Mouse (Mus musculus): ENCODE data around the gene Thap8. TPM values are rescaled to one million over a fixed set of nuclear protein-coding genes. Genes with fewer than 3 reads are reported as not detected.

Thap8 gene
- polyA plus RNA-seq, 1 experiment from 2014 or later = 0.22 TPM

DNA sequence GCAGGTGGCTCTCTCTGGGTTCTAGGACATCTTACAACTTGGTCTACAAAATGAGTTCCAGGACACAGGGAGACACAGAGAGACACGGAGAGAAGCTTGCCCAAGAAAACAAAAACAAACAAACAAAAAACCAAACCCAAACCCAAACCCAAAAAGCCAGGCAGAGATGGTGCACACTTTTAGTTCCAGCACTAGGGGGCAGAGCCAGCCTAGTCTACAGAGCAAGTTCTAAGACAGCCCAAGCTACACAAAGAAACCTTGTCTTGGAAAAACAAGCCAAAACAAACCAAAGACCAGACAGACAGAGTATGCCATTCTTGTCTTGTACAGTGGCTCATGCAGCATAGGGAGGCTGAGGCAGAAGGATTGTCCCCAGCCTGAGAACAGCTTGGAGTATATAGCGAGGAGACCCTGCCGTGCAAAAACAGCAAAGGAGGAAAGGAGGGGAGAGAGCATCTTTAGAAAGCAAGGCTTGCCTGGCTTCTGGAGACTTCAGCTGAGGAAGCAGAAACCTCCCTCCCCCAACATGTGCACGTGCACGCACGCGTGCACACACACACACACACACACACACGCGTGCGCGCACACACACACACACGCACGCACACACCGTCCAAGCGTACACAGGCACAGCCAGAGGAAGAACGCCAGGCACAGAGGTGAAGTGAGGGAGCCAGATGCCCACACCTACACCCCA is 26.3 kb downstream of the Thap8 start:
- WGBS = 91% methylated on average over 15 of the region's 16 CpGs
- ATAC-seq (ENCODE audit: low read depth) (no peak), DNase-seq (ENCODE audit: low spot score) (no peak)
- Histone ChIP-seq H3K36me3 (ENCODE audit: control insufficient read depth, insufficient read depth, low read length) (peaks cover 54% of the 10 kb centered on the region), H3K27me3 (replicated peaks; ENCODE audit: control insufficient read depth, insufficient read depth, low read length) (no peaks in the 10 kb centered on the region), H3K9me3 (ENCODE audit: control insufficient read depth, low read length) (no peaks in the 10 kb centered on the region), H3K4me2 (ENCODE audit: low read depth, low read length) (no peak overlapping the region), H3K4me3 (ENCODE audit: low read depth, low read length) (no peak overlapping the region), H3K27ac (replicated peaks; ENCODE audit: low read depth, low read length) (no peak overlapping the region), H3K9ac (ENCODE audit: low read depth, low read length) (no peak overlapping the region), H3K4me1 (ENCODE audit: control insufficient read depth, insufficient read depth, low read length) (peaks cover 10% of the 10 kb centered on the region; the same call in 1 of the 2 replicates)

DNA sequence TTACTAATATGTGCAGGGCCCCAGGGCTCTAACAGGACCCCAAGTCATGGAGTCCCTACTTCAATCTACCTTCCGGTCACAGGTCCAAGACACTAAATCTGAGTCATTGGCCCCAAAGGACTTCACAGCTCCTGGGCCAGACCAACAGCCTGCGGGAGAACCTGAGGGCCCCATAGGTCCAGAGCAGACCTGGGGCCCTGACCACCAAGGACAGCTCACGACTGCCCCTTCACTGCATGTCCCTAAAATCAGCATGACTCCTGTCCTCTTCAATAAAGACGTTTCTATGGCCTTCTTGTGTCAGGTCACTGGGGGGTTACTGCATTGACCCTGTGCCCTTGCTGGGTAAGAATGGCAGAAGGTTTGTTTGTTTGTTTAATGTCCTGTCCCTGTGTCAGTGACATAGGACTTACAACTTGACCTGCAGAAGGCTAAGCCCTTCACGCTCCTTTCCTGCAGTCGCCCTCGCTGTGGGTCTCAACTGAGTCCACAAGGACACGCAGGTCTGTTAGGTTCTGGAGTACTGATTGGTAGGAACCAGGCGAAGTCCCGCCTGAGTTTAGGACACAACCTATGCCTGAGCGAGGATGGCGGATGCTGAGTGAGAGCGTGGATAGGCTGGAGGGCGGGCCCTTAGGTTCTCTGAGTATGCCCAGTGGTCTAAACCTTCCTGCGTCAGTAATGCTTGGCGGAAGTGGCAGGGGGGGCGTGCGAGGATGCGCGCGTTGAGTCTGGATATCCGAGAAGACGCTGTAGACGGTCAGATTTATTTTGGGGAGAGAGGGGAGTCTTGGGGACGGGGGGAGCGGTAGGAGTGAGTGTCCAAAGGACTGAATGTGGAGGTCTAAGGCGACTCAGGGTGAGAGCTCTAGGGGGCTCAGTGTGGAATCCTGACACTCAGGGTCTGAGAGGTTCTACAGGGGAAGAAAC is 28.4 kb downstream of the Thap8 start, which contains the start of gene Alkbh6:
TSS of gene Alkbh6 (plus strand) at position 642 of the 930 bp plus-strand sequence.
- ATAC-seq (ENCODE audit: low read depth) = peak; percentile 100
- H3K9ac ChIP-seq (ENCODE audit: low read depth, low read length) = peak within 1 kb of the TSS; percentile 78
- H3K4me2 ChIP-seq (ENCODE audit: low read depth, low read length) = peak within 1 kb of the TSS; percentile 76
- no peaks in the 10 kb centered on the region for H3K9me3 ChIP-seq (ENCODE audit: control insufficient read depth, low read length)
- peak within 1 kb of the TSS; percentile 60 for H3K4me3 ChIP-seq (ENCODE audit: low read depth, low read length)
- peaks cover 10% of the 10 kb centered on the region; the same call in 1 of the 2 replicates for H3K4me1 ChIP-seq (ENCODE audit: control insufficient read depth, insufficient read depth, low read length)
- peak; percentile 99 for DNase-seq (ENCODE audit: low spot score)
- H3K36me3 ChIP-seq (ENCODE audit: control insufficient read depth, insufficient read depth, low read length) = peaks cover 46% of the 10 kb centered on the region
- no peaks in the 10 kb centered on the region for H3K27me3 ChIP-seq (replicated peaks; ENCODE audit: control insufficient read depth, insufficient read depth, low read length)
- WGBS = 3% methylated on average over 27 of the region's 27 CpGs
- H3K27ac ChIP-seq (replicated peaks; ENCODE audit: low read depth, low read length) = peak within 1 kb of the TSS; percentile 54

DNA sequence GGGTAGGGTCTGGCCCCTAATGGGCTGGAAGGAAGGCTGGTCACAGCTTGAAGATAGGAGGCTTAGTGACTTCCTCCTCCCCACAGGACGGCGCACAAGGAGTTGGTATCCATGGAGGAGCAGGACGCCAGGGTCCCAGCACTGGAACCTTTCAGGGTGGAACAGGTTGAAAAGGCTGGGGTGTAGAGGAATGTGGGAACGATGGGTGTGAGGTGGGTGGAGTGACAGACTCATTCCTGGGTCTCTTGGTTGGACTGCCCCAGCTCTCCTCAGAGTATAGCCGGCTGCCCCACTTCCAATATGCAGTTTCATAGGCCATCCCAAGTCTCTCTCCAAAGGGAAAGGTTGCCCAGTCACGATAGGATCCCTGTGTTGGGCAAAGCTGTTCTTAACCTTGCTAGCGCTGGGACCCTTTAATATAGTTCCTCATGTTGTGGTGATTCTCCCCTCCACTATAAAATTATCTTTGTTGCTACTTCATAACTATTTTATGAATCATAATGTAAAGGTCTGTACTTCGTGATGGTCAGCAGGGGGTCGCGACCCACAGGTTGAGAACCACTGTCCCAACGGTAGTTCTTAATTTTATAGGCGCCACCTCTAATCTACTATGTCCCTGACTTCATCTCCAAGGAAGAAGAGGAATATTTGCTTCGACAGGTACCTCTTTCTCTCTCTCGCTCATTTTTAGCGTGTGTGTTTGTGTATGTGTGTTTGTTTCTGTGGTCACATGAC is 29.7 kb downstream of the Thap8 start:
- Histone ChIP-seq H3K9me3 (ENCODE audit: control insufficient read depth, low read length) (no peaks in the 10 kb centered on the region), H3K4me1 (ENCODE audit: control insufficient read depth, insufficient read depth, low read length) (peaks cover 10% of the 10 kb centered on the region; the same call in 1 of the 2 replicates), H3K27ac (replicated peaks; ENCODE audit: low read depth, low read length) (peak overlapping the region; percentile 44; the same call in 1 of the 2 replicates), H3K4me3 (ENCODE audit: low read depth, low read length) (peak overlapping the region; percentile 60), H3K36me3 (ENCODE audit: control insufficient read depth, insufficient read depth, low read length) (peaks cover 39% of the 10 kb centered on the region), H3K27me3 (replicated peaks; ENCODE audit: control insufficient read depth, insufficient read depth, low read length) (no peaks in the 10 kb centered on the region), H3K9ac (ENCODE audit: low read depth, low read length) (peak overlapping the region; percentile 78), H3K4me2 (ENCODE audit: low read depth, low read length) (peak overlapping the region; percentile 76)
- WGBS = 58% methylated on average over 15 of the region's 15 CpGs
- ATAC-seq (ENCODE audit: low read depth) (no peak), DNase-seq (ENCODE audit: low spot score) (no peak)

DNA sequence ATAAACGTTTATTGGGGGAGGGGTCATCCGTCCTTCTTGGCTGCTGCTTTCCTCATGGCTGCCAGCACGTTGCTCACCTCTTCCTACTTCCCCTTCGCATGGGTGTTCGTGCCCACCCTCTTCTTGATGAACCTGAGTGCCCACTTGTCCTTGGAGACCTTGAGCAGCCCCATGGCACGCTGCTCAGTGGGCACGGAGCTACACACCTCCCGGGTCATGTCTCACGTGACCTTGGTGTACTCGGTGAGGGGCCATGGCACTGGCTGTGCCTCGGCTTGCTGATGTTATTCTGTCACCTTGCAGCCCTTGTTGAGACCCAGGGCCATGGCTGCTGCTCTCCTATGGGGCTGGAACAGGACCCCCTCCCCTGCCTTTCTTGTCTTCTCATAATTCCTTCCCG is 30.2 kb downstream of the Thap8 start:
- peaks cover 36% of the 10 kb centered on the region for H3K36me3 ChIP-seq (ENCODE audit: control insufficient read depth, insufficient read depth, low read length)
- H3K4me1 ChIP-seq (ENCODE audit: control insufficient read depth, insufficient read depth, low read length) = peaks cover 10% of the 10 kb centered on the region; the same call in 1 of the 2 replicates
- DNase-seq (ENCODE audit: low spot score) (no peak), ATAC-seq (ENCODE audit: low read depth) (no peak)
- H3K27ac ChIP-seq (replicated peaks; ENCODE audit: low read depth, low read length) = no peak overlapping the region
- 0 out of 2 replicates have a peak overlapping the region, but pooled peaks have one; percentile 76 for H3K4me2 ChIP-seq (ENCODE audit: low read depth, low read length)
- H3K9ac ChIP-seq (ENCODE audit: low read depth, low read length) = no peak overlapping the region
- no peak overlapping the region for H3K4me3 ChIP-seq (ENCODE audit: low read depth, low read length)
- no peaks in the 10 kb centered on the region for H3K27me3 ChIP-seq (replicated peaks; ENCODE audit: control insufficient read depth, insufficient read depth, low read length)
- no peaks in the 10 kb centered on the region for H3K9me3 ChIP-seq (ENCODE audit: control insufficient read depth, low read length)
- WGBS = 91% methylated on average over 12 of the region's 12 CpGs

DNA sequence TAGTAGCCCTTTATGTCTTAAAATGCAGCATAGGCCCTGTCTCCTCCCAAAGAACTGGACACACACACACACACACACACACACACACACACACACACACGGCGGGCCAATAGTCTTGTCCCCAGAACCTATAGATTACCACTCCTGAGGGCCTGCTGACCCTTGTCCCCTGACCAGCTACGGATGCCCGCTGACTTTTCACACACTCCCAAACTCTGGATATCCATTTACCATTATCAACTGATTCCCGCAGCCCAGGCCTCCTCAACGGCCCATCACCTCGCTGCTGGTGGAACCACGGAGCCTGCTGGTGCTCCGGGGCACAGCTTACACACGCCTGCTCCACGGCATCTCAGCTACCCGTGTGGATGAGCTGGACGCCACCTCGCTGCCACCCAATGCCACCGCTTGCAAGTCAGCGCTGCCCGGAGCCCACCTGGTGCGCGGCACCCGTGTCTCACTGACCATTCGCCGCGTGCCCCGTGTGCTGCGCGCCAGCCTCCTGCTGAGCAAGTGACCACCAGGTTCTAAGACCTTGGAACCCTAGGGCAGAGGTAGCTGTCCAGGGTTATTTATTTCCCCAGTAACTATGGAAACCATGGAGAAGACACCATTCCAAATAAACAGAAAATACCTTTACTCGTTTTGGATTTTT is 33.9 kb downstream of the Thap8 start:
- Histone ChIP-seq H3K4me1 (ENCODE audit: control insufficient read depth, insufficient read depth, low read length) (peaks cover 14% of the 10 kb centered on the region; the same call in 1 of the 2 replicates), H3K4me2 (ENCODE audit: low read depth, low read length) (no peak overlapping the region), H3K9ac (ENCODE audit: low read depth, low read length) (no peak overlapping the region), H3K36me3 (ENCODE audit: control insufficient read depth, insufficient read depth, low read length) (0 out of 2 replicates have a peak, but pooled peaks cover 18% of the 10 kb centered on the region), H3K4me3 (ENCODE audit: low read depth, low read length) (no peak overlapping the region), H3K27ac (replicated peaks; ENCODE audit: low read depth, low read length) (no peak overlapping the region), H3K9me3 (ENCODE audit: control insufficient read depth, low read length) (no peaks in the 10 kb centered on the region), H3K27me3 (replicated peaks; ENCODE audit: control insufficient read depth, insufficient read depth, low read length) (no peaks in the 10 kb centered on the region)
- WGBS = 44% methylated on average over 25 of the region's 27 CpGs
- no peak for ATAC-seq (ENCODE audit: low read depth)
- no peak for DNase-seq (ENCODE audit: low spot score)

DNA sequence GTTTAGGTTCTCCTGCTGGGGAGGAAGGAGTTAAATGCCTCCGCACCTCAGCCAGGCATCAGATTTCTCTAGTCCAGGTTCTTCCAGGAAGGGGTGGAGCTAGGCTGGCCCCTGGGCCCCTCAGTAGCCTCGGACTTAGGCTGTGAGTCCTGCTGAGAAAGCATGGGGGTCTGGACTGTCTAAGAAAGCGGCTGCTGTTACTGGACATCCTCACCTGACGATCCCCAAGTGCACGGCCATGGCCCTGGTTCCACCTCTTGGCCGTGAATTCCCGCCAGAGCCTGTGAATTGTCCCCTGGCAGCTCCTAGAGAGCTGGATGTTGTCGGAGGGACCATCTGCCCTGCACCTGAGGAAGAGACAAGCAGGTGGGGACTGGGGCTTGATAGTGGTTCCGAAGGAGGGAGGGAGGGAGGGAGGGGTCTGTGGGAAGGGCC is 34.8 kb downstream of the Thap8 start, which contains the start of gene Syne4:
TSS of gene Syne4 (plus strand) at position 87 of the 435 bp plus-strand sequence.
- peaks cover 9% of the 10 kb centered on the region; the same call in 1 of the 2 replicates for H3K4me1 ChIP-seq (ENCODE audit: control insufficient read depth, insufficient read depth, low read length)
- peak within 1 kb of the TSS; percentile 46 for H3K4me3 ChIP-seq (ENCODE audit: low read depth, low read length)
- H3K4me2 ChIP-seq (ENCODE audit: low read depth, low read length) = peak within 1 kb of the TSS; percentile 56
- peak within 1 kb of the TSS; percentile 52; the same call in 1 of the 2 replicates for H3K27ac ChIP-seq (replicated peaks; ENCODE audit: low read depth, low read length)
- under 1% methylated on average over 9 of the region's 9 CpGs for WGBS
- no peaks in the 10 kb centered on the region for H3K27me3 ChIP-seq (replicated peaks; ENCODE audit: control insufficient read depth, insufficient read depth, low read length)
- 0 out of 2 replicates have a peak, but pooled peaks cover 18% of the 10 kb centered on the region for H3K36me3 ChIP-seq (ENCODE audit: control insufficient read depth, insufficient read depth, low read length)
- H3K9me3 ChIP-seq (ENCODE audit: control insufficient read depth, low read length) = no peaks in the 10 kb centered on the region
- peak within 1 kb of the TSS; percentile 68 for H3K9ac ChIP-seq (ENCODE audit: low read depth, low read length)
- ATAC-seq (ENCODE audit: low read depth) = peak; percentile 75
- DNase-seq (ENCODE audit: low spot score) = peak; percentile 72

DNA sequence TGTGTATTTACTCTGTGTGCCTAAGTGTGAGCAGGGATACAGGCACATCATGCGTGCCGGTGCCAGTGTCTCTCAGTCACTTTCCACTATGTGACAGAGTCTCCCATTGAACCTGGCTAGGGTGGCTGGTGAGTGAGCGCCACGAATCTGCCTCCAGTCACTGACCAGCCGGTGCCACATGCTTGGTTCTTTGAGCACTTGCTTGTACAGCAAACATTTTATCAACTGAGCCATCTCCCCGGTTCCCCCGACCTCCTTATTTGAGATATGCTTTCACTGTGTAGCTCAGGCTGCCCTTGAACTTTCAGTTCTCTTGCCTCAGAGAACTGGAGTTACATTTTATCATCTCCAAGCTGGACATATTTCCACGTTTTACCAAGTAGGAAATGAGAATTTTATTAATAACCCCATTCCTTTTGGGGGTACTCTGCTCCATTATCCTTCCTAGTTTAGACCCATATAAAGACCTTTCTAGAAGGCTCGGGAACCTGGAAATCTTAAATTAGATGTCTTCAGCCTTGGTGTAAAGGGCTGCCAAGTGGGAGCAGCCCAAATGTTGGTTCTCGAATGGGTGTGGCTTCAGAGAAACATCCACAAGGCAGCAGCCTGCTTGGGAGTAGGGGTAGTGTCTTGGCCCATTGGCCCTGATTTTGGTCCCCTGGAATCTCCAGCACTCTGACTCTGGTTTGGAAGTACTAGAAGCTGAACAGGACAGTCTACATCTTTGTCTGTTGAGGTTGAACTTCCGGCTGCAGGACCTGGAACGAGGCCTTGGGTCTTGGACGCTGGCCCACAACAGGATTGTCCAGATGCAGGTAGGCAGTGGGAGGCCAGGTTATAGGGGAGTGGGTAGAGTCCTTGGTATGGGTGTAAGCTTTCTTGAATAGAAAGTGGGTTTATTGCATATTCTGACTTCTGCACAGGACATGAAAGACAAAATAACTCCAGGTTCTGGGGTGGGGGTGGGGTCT is 36.0 kb downstream of the Thap8 start:
- Histone ChIP-seq H3K4me1 (ENCODE audit: control insufficient read depth, insufficient read depth, low read length) (peaks cover 7% of the 10 kb centered on the region), H3K9ac (ENCODE audit: low read depth, low read length) (peak overlapping the region; percentile 68; the same call in 1 of the 2 replicates), H3K27me3 (replicated peaks; ENCODE audit: control insufficient read depth, insufficient read depth, low read length) (no peaks in the 10 kb centered on the region), H3K4me3 (ENCODE audit: low read depth, low read length) (peak overlapping the region; percentile 46), H3K36me3 (ENCODE audit: control insufficient read depth, insufficient read depth, low read length) (0 out of 2 replicates have a peak, but pooled peaks cover 18% of the 10 kb centered on the region), H3K4me2 (ENCODE audit: low read depth, low read length) (peak overlapping the region; percentile 56), H3K27ac (replicated peaks; ENCODE audit: low read depth, low read length) (no peak overlapping the region), H3K9me3 (ENCODE audit: control insufficient read depth, low read length) (no peaks in the 10 kb centered on the region)
- DNase-seq (ENCODE audit: low spot score) = no peak
- no peak for ATAC-seq (ENCODE audit: low read depth)
- 70% methylated on average over 13 of the region's 13 CpGs for WGBS

Data from embryonic facial prominence, embryonic 14.5 days (tissue).